Comparison of ENCODE assay signal across 8 mouse cellular contexts in genomic region chr17:87202958-87203720, GRCm38 (mm10).
DNase-seq lines count a peak whose midpoint lies in the region; ATAC-seq and TF ChIP-seq lines count a peak whose summit lies in the region.

No protein-coding gene starts in this region.

- no peaks in the 10 kb centered on the region for H3K36me3 ChIP-seq in hindbrain, embryonic 10.5 days
- no peaks in the 10 kb centered on the region for H3K36me3 ChIP-seq in hindbrain, embryonic 11.5 days (ENCODE audit: control insufficient read depth, insufficient read depth, low read length)
- H3K36me3 ChIP-seq in heart, embryonic 13.5 days = no peaks in the 10 kb centered on the region

- DNase-seq in hindbrain, embryonic 10.5 days (ENCODE audit: low spot score) = no peak
- no peak for DNase-seq in hindbrain, embryonic 11.5 days (ENCODE audit: low spot score)
- DNase-seq in CD4-positive, CD25-positive, alpha-beta regulatory T cell, adult 2 months (ENCODE audit: low read depth, low spot score) = peak; percentile 36
- DNase-seq in cerebellum, adult 9-11 months = no peak
- DNase-seq in right cerebral cortex, postnatal 10 days (ENCODE audit: low spot score in 2 of 2) = no peak
- no peak for DNase-seq in natural killer cell, adult 2 months (ENCODE audit: low spot score in 2 of 2)

- ATAC-seq in hindbrain, embryonic 11.5 days (ENCODE audit: low FRiP score) = no peak
- no peak for ATAC-seq in heart, embryonic 13.5 days (ENCODE audit: extremely low read depth, insufficient number of reproducible peaks, low FRiP score, low TSS enrichment)

- H3K4me1 ChIP-seq in hindbrain, embryonic 10.5 days (replicated peaks) = peaks cover 37% of the 10 kb centered on the region
- H3K4me1 ChIP-seq in hindbrain, embryonic 11.5 days (replicated peaks; ENCODE audit: control insufficient read depth, insufficient read depth, low read length) = 0 out of 2 replicates have a peak, but pooled peaks cover 3% of the 10 kb centered on the region
- H3K4me1 ChIP-seq in heart, embryonic 13.5 days = peaks cover 50% of the 10 kb centered on the region
- H3K4me1 ChIP-seq in olfactory bulb, adult 2 months (ENCODE audit: control insufficient read depth, insufficient read depth, low read length) = peaks cover 41% of the 10 kb centered on the region

- 33% methylated on average over 5 of the region's 5 CpGs for WGBS in hindbrain, embryonic 10.5 days
- WGBS in hindbrain, embryonic 11.5 days = 43% methylated on average over 5 of the region's 5 CpGs
- 23% methylated on average over 5 of the region's 5 CpGs for WGBS in heart, embryonic 13.5 days
- 33% methylated on average over 5 of the region's 5 CpGs for WGBS in olfactory bulb, adult 2 months

- H3K9ac ChIP-seq in hindbrain, embryonic 11.5 days (ENCODE audit: low read depth, low read length) = no peak overlapping the region
- H3K9ac ChIP-seq in heart, embryonic 13.5 days = no peak overlapping the region

- H3K4me3 ChIP-seq in hindbrain, embryonic 10.5 days = no peak overlapping the region
- H3K4me3 ChIP-seq in hindbrain, embryonic 11.5 days (ENCODE audit: low read depth, low read length) = no peak overlapping the region
- no peak overlapping the region for H3K4me3 ChIP-seq in heart, embryonic 13.5 days
- no peak overlapping the region for H3K4me3 ChIP-seq in olfactory bulb, adult 2 months (ENCODE audit: insufficient read depth, low read depth, low read length)

- no peaks in the 10 kb centered on the region for H3K27me3 ChIP-seq in hindbrain, embryonic 10.5 days (ENCODE audit: insufficient read depth, poor library complexity, severe bottlenecking)
- no peaks in the 10 kb centered on the region for H3K27me3 ChIP-seq in hindbrain, embryonic 11.5 days (ENCODE audit: control insufficient read depth, insufficient read depth, low read length)
- no peaks in the 10 kb centered on the region for H3K27me3 ChIP-seq in heart, embryonic 13.5 days (replicated peaks)

- no peak overlapping the region for H3K4me2 ChIP-seq in hindbrain, embryonic 11.5 days (replicated peaks; ENCODE audit: low read depth, low read length)
- no peak overlapping the region for H3K4me2 ChIP-seq in heart, embryonic 13.5 days

- peak overlapping the region; percentile 50 for H3K27ac ChIP-seq in hindbrain, embryonic 10.5 days
- H3K27ac ChIP-seq in hindbrain, embryonic 11.5 days (ENCODE audit: low read depth, low read length) = no peak overlapping the region
- H3K27ac ChIP-seq in heart, embryonic 13.5 days (replicated peaks) = peak overlapping the region; percentile 59
- peak overlapping the region; percentile 31 for H3K27ac ChIP-seq in olfactory bulb, adult 2 months (ENCODE audit: insufficient read depth, low read depth, low read length)

- H3K9me3 ChIP-seq in hindbrain, embryonic 10.5 days = no peaks in the 10 kb centered on the region
- no peaks in the 10 kb centered on the region for H3K9me3 ChIP-seq in hindbrain, embryonic 11.5 days (ENCODE audit: control insufficient read depth, low read length)
- no peaks in the 10 kb centered on the region for H3K9me3 ChIP-seq in heart, embryonic 13.5 days

- no peak for TF ChIP-seq POLR2A in olfactory bulb, adult 2 months (IDR thresholded peaks at IDR 0.05; ENCODE audit: insufficient read depth, low read depth, low read length)

- TF ChIP-seq CTCF in olfactory bulb, adult 2 months (IDR thresholded peaks at IDR 0.05; ENCODE audit: insufficient read depth, low read depth, low read length) = no peak
